Mouse (Mus musculus) intestine, embryonic 16.5 days (tissue): ENCODE data around the gene Lats1. TPM values are rescaled to one million over a fixed set of nuclear protein-coding genes. Genes with fewer than 3 reads are reported as not detected.

Experiments used
- ATAC-seq: fragments of 200-750 bp; cut with Nextera tagmentation; 2 replicates; pipeline ENCODE4 v1.8.0; 2017; ENCODE audit warnings: moderate TSS enrichment, moderate library complexity
- H3K27ac ChIP-seq: fragments of 300-500 bp; sonication (generic); 2 replicates; pipeline ENCODE4 v1.5.1; 2014; ENCODE audit warnings: mild to moderate bottlenecking, low read length
- H3K27me3 ChIP-seq: fragments of 300-500 bp; sonication (generic); replicated peaks from 2 replicates; pipeline ENCODE4 v1.6.1; 2014; ENCODE audit warnings: low read length, control low read depth, mixed read lengths; ENCODE audit not compliant: control insufficient read depth, insufficient read depth
- H3K36me3 ChIP-seq: fragments of 300-500 bp; sonication (generic); 2 replicates; pipeline ENCODE4 v1.6.1; 2014; ENCODE audit warnings: low read length, control low read depth; ENCODE audit not compliant: control insufficient read depth, insufficient read depth
- H3K4me1 ChIP-seq: fragments of 300-500 bp; sonication (generic); 2 replicates; pipeline ENCODE4 v1.6.1; 2014; ENCODE audit warnings: low read length, control low read depth, mixed read lengths; ENCODE audit not compliant: control insufficient read depth, insufficient read depth
- H3K4me2 ChIP-seq: fragments of 300-500 bp; sonication (generic); 2 replicates; pipeline ENCODE4 v1.6.1; 2014; ENCODE audit warnings: low read depth, low read length, control low read depth
- H3K4me3 ChIP-seq: fragments of 300-500 bp; sonication (generic); 2 replicates; pipeline ENCODE4 v1.5.1; 2014; ENCODE audit warnings: mild to moderate bottlenecking, low read length
- H3K9ac ChIP-seq: fragments of 300-500 bp; sonication (generic); 2 replicates; pipeline ENCODE4 v1.6.1; 2014; ENCODE audit warnings: low read depth, low read length
- H3K9me3 ChIP-seq: fragments of 300-500 bp; sonication (generic); 2 replicates; pipeline ENCODE4 v1.6.1; 2016; ENCODE audit warnings: low read length, control low read depth; ENCODE audit not compliant: control insufficient read depth
- WGBS: fragments of 180-500 bp; shearing (Covaris S2); extraction: QIAGEN DNeasy Blood & Tissue Kit; methylation state at CpG from one replicate; pipeline ENCODE4 v1.1.7; 2014; 5-methylcytosine and 5-hydroxymethylcytosine counted together
- polyA plus RNA-seq: library from polyadenylated mRNA; unstranded; fragments of >200 nt; fragmentation: Nextera tagmentation; extraction: Ambion mirVana; gene quantifications from 2 replicates; pipeline ENCODE4 v1.2.1, GENCODE M21; 2015

Gene Lats1
- polyA plus RNA-seq, 1 experiment from 2014 or later: 5.7 TPM

DNA sequence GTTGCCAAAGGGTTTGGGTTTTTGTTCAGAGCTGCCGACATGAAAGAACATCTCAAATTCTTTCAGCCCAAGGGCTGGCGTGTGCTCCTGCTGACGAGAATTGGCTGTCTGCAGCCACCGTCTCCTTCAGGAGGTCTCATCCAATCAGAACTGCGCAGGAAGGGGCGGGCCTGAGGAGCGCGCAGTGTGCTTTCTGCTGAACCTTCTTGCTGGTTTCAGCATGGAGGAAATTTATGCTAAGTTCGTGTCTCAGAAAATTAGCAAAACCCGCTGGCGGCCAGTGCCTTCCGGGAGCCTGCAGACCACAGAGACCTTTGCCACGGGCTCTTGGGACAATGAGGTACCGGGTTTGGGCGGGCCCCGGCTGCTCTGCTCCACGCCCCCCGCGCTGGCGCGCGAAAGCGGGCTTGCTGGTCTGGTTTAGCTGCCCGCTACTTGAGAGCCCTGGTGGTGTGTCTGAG lies 13.6 kb upstream of the Lats1 start, which contains the start of gene Nup43:
TSS of gene Nup43 (plus strand) at position 162 of the 461 bp plus-strand sequence.
- H3K27me3 ChIP-seq: no peaks in the 10 kb centered on the region
- no peaks in the 10 kb centered on the region for H3K36me3 ChIP-seq
- ATAC-seq: peak; percentile 80
- peak within 1 kb of the TSS; percentile 63 for H3K4me2 ChIP-seq
- peak within 1 kb of the TSS; percentile 80 for H3K9ac ChIP-seq
- H3K27ac ChIP-seq: peak within 1 kb of the TSS; percentile 80
- peak within 1 kb of the TSS; percentile 87 for H3K4me3 ChIP-seq
- H3K4me1 ChIP-seq: peaks cover 5% of the 10 kb centered on the region; the same call in 1 of the 2 replicates
- no peaks in the 10 kb centered on the region for H3K9me3 ChIP-seq
- under 1% methylated on average over 24 of the region's 24 CpGs for WGBS

DNA sequence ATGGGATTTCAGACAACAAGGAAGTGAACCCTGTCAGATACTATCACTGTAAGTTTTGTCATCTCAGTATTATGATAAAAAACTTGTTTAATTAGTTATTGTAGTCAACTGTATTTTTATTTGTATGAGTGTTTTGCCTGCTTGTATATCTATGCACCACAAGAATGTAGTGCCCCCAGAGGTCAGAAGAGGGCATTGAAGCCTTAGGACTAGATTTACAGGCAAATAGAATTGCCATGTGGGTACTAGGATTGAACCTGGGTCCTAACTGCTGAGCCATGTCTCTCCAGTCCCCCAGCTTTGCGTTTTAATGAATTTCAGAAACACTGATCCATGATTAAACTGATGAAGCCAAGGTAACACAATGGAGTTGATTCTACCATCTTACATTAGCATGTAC lies 7.3 kb upstream of the Lats1 start:
- Histone ChIP-seq H3K27ac (no peak overlapping the region), H3K4me3 (no peak overlapping the region), H3K9ac (no peak overlapping the region), H3K4me2 (no peak overlapping the region), H3K36me3 (peaks cover 6% of the 10 kb centered on the region; the same call in 1 of the 2 replicates), H3K4me1 (no peaks in the 10 kb centered on the region), H3K9me3 (no peaks in the 10 kb centered on the region), H3K27me3 (no peaks in the 10 kb centered on the region)
- ATAC-seq: 0 out of 2 replicates have a peak, but pooled peaks have one; percentile 56
- WGBS: 59% methylated on average over 1 of the region's 1 CpGs

- ATAC-seq: peak; percentile 92
- under 1% methylated on average over 64 of the region's 64 CpGs for WGBS
- Histone ChIP-seq H3K36me3 (peaks cover 6% of the 10 kb centered on the region; the same call in 1 of the 2 replicates), H3K9me3 (no peaks in the 10 kb centered on the region), H3K27me3 (no peaks in the 10 kb centered on the region), H3K4me2 (peak overlapping the region; percentile 67), H3K4me1 (peaks cover 19% of the 10 kb centered on the region), H3K4me3 (peak overlapping the region; percentile 93), H3K9ac (peak overlapping the region; percentile 100), H3K27ac (peak overlapping the region; percentile 97)
Measured at GRCm38 (mm10) chr10:7681343-7682025, 470 bp downstream of the Lats1 start.

- Histone ChIP-seq H3K4me1 (peaks cover 19% of the 10 kb centered on the region), H3K9ac (peak overlapping the region; percentile 39), H3K4me2 (peak overlapping the region; percentile 67), H3K27me3 (no peaks in the 10 kb centered on the region), H3K4me3 (peak overlapping the region; percentile 93), H3K9me3 (no peaks in the 10 kb centered on the region), H3K27ac (no peak overlapping the region), H3K36me3 (peaks cover 6% of the 10 kb centered on the region; the same call in 1 of the 2 replicates)
- 36% methylated on average over 3 of the region's 3 CpGs for WGBS
- ATAC-seq: no peak
Measured at GRCm38 (mm10) chr10:7682249-7682648, 1.2 kb downstream of the Lats1 start.

DNA sequence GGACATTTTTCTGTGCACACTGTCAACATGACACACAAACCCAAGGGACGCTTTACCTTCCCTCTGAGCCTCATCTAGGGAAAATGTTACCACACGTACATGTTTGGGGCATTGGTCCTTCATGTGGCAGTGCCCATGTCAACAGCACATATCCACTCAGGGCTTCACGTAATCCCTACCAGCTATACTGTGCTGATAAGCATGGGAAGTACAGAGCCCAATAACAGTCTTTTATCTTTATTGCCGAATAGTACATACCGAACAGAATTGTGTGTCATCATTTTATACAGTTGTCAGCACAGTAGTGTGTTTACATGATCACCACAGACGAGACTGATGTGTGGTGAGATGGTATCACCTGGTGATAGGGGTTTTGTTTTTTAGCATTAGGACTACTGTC lies 5.9 kb downstream of the Lats1 start:
- 72% methylated on average over 6 of the region's 6 CpGs for WGBS

GRCm38 (mm10) chr10:7695286-7695685 lies 14.3 kb downstream of the Lats1 start:
- H3K4me3 ChIP-seq: no peak overlapping the region
- ATAC-seq: no peak
- H3K36me3 ChIP-seq: peaks cover 16% of the 10 kb centered on the region

More for the DNA sequence above, 5.9 kb downstream of the Lats1 start:
- Histone ChIP-seq H3K9me3 (no peaks in the 10 kb centered on the region), H3K9ac (no peak overlapping the region), H3K4me1 (peaks cover 11% of the 10 kb centered on the region), H3K4me2 (no peak overlapping the region), H3K27me3 (no peaks in the 10 kb centered on the region), H3K4me3 (no peak overlapping the region), H3K36me3 (peaks cover 3% of the 10 kb centered on the region; the same call in 1 of the 2 replicates), H3K27ac (no peak overlapping the region)
- peak; percentile 22; the same call in 1 of the 2 replicates for ATAC-seq

GRCm38 (mm10) chr10:7700120-7700519 lies 19.1 kb downstream of the Lats1 start:
- 84% methylated on average over 3 of the region's 3 CpGs for WGBS
- Histone ChIP-seq H3K27ac (no peak overlapping the region), H3K9me3 (no peaks in the 10 kb centered on the region), H3K4me2 (no peak overlapping the region), H3K36me3 (peaks cover 22% of the 10 kb centered on the region), H3K4me1 (no peaks in the 10 kb centered on the region), H3K27me3 (no peaks in the 10 kb centered on the region), H3K9ac (no peak overlapping the region), H3K4me3 (no peak overlapping the region)
- ATAC-seq: no peak

More at GRCm38 (mm10) chr10:7695286-7695685, 14.3 kb downstream of the Lats1 start:
- Histone ChIP-seq H3K27me3 (no peaks in the 10 kb centered on the region), H3K9me3 (no peaks in the 10 kb centered on the region), H3K27ac (no peak overlapping the region), H3K4me2 (no peak overlapping the region), H3K4me1 (no peaks in the 10 kb centered on the region), H3K9ac (no peak overlapping the region)

GRCm38 (mm10) chr10:7702586-7702985 lies 21.6 kb downstream of the Lats1 start:
- H3K27me3 ChIP-seq: no peaks in the 10 kb centered on the region
- H3K9me3 ChIP-seq: no peaks in the 10 kb centered on the region
- peaks cover 22% of the 10 kb centered on the region for H3K36me3 ChIP-seq
- H3K9ac ChIP-seq: no peak overlapping the region
- H3K4me3 ChIP-seq: no peak overlapping the region
- no peak for ATAC-seq
- H3K4me1 ChIP-seq: no peaks in the 10 kb centered on the region
- H3K4me2 ChIP-seq: no peak overlapping the region
- no peak overlapping the region for H3K27ac ChIP-seq
- 96% methylated on average over 6 of the region's 6 CpGs for WGBS

DNA sequence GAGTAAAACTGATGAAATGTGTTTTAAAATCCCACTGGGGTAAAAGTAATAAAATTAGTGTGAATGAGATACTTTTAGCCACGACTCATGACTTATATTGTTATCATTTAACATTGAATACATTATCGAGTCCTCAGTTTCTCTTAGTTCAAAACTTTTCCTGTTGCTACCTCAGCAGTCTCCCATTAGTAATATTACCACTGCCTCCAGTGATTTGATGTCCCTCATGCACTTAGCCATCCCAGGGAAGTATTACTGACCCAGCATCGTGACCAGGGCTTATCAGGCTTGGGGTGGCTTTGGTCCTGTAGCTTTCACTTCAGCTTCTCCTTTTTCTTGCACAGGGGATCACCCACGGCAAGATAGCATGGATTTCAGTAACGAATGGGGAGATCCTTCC lies 29.1 kb downstream of the Lats1 start:
- Histone ChIP-seq H3K9me3 (no peaks in the 10 kb centered on the region), H3K4me2 (no peak overlapping the region), H3K36me3 (peaks cover 18% of the 10 kb centered on the region; the same call in 1 of the 2 replicates), H3K4me3 (no peak overlapping the region), H3K4me1 (no peaks in the 10 kb centered on the region), H3K27me3 (no peaks in the 10 kb centered on the region), H3K27ac (no peak overlapping the region), H3K9ac (no peak overlapping the region)
- ATAC-seq: no peak
- 95% methylated on average over 5 of the region's 5 CpGs for WGBS
